Mouse (Mus musculus) layer of hippocampus, adult 8-10 months (tissue): Measurements from ENCODE around the gene Mtor. TPM values are rescaled to one million over a fixed set of nuclear protein-coding genes. Genes with fewer than 3 reads are reported as not detected.

ENCODE experiments used
- DNase-seq, 2 experiments: peaks; one replicate each; pipeline ENCODE4 v3.0.0; 2022; ENCODE audit warnings: low spot score in 2 of 2
- total RNA-seq, 4 experiments: library from RNA; stranded (reverse); gene quantifications; 2 replicates each; pipeline ENCODE4 v1.2.4; 2022

Gene Mtor
- total RNA-seq, 4 experiments from 2014 or later: 84.8 to 92.8 (median 86.8) TPM

- DNase-seq: no peak
Measured at GRCm38 (mm10) chr4:148484511-148484910, 36.1 kb downstream of the Mtor start.

GRCm38 (mm10) chr4:148487841-148488240, 39.4 kb downstream of the Mtor start:
- DNase-seq: no peak

GRCm38 (mm10) chr4:148490502-148490901, 42.1 kb downstream of the Mtor start:
- DNase-seq: peak in 1 of 2 experiments; percentile 38

- DNase-seq: peak in 1 of 2 experiments; percentile 51
Measured at GRCm38 (mm10) chr4:148491448-148491847, 43.0 kb downstream of the Mtor start.

GRCm38 (mm10) chr4:148495160-148495559, 46.7 kb downstream of the Mtor start:
- DNase-seq: no peak

- peak; percentile 64 to 66 for DNase-seq
Measured at GRCm38 (mm10) chr4:148495874-148496689, 47.7 kb downstream of the Mtor start.

GRCm38 (mm10) chr4:148500410-148500867, 52.0 kb downstream of the Mtor start, which contains the start of gene Angptl7:
Gene Angptl7, minus strand, starts transcription at chr4:148500460.
- DNase-seq: no peak

- peak; percentile 54 to 66 for DNase-seq
Measured at GRCm38 (mm10) chr4:148504497-148504959, 56.1 kb downstream of the Mtor start.

GRCm38 (mm10) chr4:148507585-148507984, 59.2 kb downstream of the Mtor start:
- no peak for DNase-seq

- no peak for DNase-seq
Measured at GRCm38 (mm10) chr4:148508084-148508849, 59.9 kb downstream of the Mtor start.

GRCm38 (mm10) chr4:148509450-148510084, 61.2 kb downstream of the Mtor start:
- no peak for DNase-seq

GRCm38 (mm10) chr4:148510691-148511090, 62.3 kb downstream of the Mtor start:
- DNase-seq: no peak

- DNase-seq: no peak
Measured at GRCm38 (mm10) chr4:148511334-148511733, 62.9 kb downstream of the Mtor start.

- DNase-seq: peak in 1 of 2 experiments; percentile 41
Measured at GRCm38 (mm10) chr4:148513021-148513559, 64.7 kb downstream of the Mtor start.

GRCm38 (mm10) chr4:148515313-148515712, 66.9 kb downstream of the Mtor start:
- DNase-seq: no peak

- DNase-seq: no peak
Measured at GRCm38 (mm10) chr4:148517809-148518208, 69.4 kb downstream of the Mtor start.

- no peak for DNase-seq
Measured at GRCm38 (mm10) chr4:148518235-148518795, 69.9 kb downstream of the Mtor start.

- no peak for DNase-seq
Measured at GRCm38 (mm10) chr4:148523538-148523937, 75.1 kb downstream of the Mtor start.

GRCm38 (mm10) chr4:148527158-148527910, 78.9 kb downstream of the Mtor start:
- no peak for DNase-seq

GRCm38 (mm10) chr4:148530351-148530750, 81.9 kb downstream of the Mtor start:
- no peak for DNase-seq
